Mouse (Mus musculus): Measurements from ENCODE around the gene Foxp4.
A peak's percentile ranks its signal among the peaks of the same experiment; 100 is the strongest.

Gene Foxp4

GRCm38 (mm10) chr17:47851798-47852360 lies 72.6 kb downstream of the Foxp4 start:
- peak; percentile 42 for DNase-seq (ENCODE audit: low spot score)

- DNase-seq (ENCODE audit: low spot score), result no peak
Measured at GRCm38 (mm10) chr17:47850639-47851314, 73.7 kb downstream of the Foxp4 start.

GRCm38 (mm10) chr17:47850035-47850434 lies 74.4 kb downstream of the Foxp4 start:
- DNase-seq (ENCODE audit: low spot score), result no peak

- DNase-seq (ENCODE audit: low spot score), result no peak
Measured at GRCm38 (mm10) chr17:47847985-47848384, 76.5 kb downstream of the Foxp4 start.

GRCm38 (mm10) chr17:47845609-47846008 lies 78.8 kb downstream of the Foxp4 start:
- DNase-seq (ENCODE audit: low spot score), result no peak

GRCm38 (mm10) chr17:47843465-47843864 lies 81.0 kb downstream of the Foxp4 start:
- no peak for DNase-seq (ENCODE audit: low spot score)

- DNase-seq (ENCODE audit: low spot score), result no peak
Measured at GRCm38 (mm10) chr17:47841931-47842623, 82.4 kb downstream of the Foxp4 start.

- no peak for DNase-seq (ENCODE audit: low spot score)
Measured at GRCm38 (mm10) chr17:47841521-47841920, 82.9 kb downstream of the Foxp4 start.

GRCm38 (mm10) chr17:47837808-47838207 lies 86.6 kb downstream of the Foxp4 start:
- DNase-seq (ENCODE audit: low spot score), result no peak

- no peak for DNase-seq (ENCODE audit: low spot score)
Measured at GRCm38 (mm10) chr17:47834482-47834767, 90.0 kb downstream of the Foxp4 start, which contains the start of gene Mdfi. Gene Mdfi (minus strand): TSS chr17:47834691.

- DNase-seq (ENCODE audit: low spot score), result peak; percentile 43
Measured at GRCm38 (mm10) chr17:47833628-47834481, 90.6 kb downstream of the Foxp4 start.

- DNase-seq (ENCODE audit: low spot score), result peak; percentile 84
Measured at GRCm38 (mm10) chr17:47833029-47833627, 91.3 kb downstream of the Foxp4 start.

GRCm38 (mm10) chr17:47832501-47833028 lies 91.9 kb downstream of the Foxp4 start:
- DNase-seq (ENCODE audit: low spot score), result peak; percentile 54

- DNase-seq (ENCODE audit: low spot score), result no peak
Measured at GRCm38 (mm10) chr17:47831772-47832171, 92.7 kb downstream of the Foxp4 start.

- DNase-seq (ENCODE audit: low spot score), result peak; percentile 68
Measured at GRCm38 (mm10) chr17:47831161-47831560, 93.3 kb downstream of the Foxp4 start.

GRCm38 (mm10) chr17:47821339-47821738 lies 103.1 kb downstream of the Foxp4 start:
- DNase-seq (ENCODE audit: low spot score), result no peak

- no peak for DNase-seq (ENCODE audit: low spot score)
Measured at GRCm38 (mm10) chr17:47818038-47818725, 106.3 kb downstream of the Foxp4 start.
